Mouse (Mus musculus) liver, adult 2 months (tissue): ENCODE measurements around the gene Gngt1. TPM values are rescaled to one million over a fixed set of nuclear protein-coding genes. Genes with fewer than 3 reads are reported as not detected.

Experiments
- DNase-seq: peaks from one replicate; pipeline ENCODE4 v3.0.0-alpha.2; 2011; ENCODE audit warnings: low read depth, low spot score; ENCODE audit errors: extremely low read depth
- H3K27ac ChIP-seq: fragments of 200-500 bp; replicated peaks from 2 replicates; pipeline ENCODE4 v1.5.1; 2012; ENCODE audit warnings: low read depth, mild to moderate bottlenecking, control low read depth, inconsistent platforms, low read length; ENCODE audit not compliant: insufficient read depth
- H3K27me3 ChIP-seq: fragments of 200-500 bp; 2 replicates; pipeline ENCODE4 v1.6.1; 2012; ENCODE audit warnings: mild to moderate bottlenecking, moderate library complexity, low read length, inconsistent platforms; ENCODE audit not compliant: control insufficient read depth, insufficient read depth
- H3K36me3 ChIP-seq: fragments of 200-500 bp; 2 replicates; pipeline ENCODE4 v1.6.1; 2012; ENCODE audit warnings: low read length, inconsistent platforms; ENCODE audit not compliant: control insufficient read depth, insufficient read depth
- H3K4me1 ChIP-seq: fragments of 200-500 bp; 2 replicates; pipeline ENCODE4 v1.6.1; 2011; ENCODE audit warnings: low read length; ENCODE audit not compliant: control insufficient read depth, insufficient read depth
- H3K4me3 ChIP-seq: fragments of 200-500 bp; 2 replicates; pipeline ENCODE4 v1.5.1; 2011; ENCODE audit warnings: low read depth, mild to moderate bottlenecking, control low read depth, low read length, moderate library complexity; ENCODE audit not compliant: insufficient read depth
- H3K79me2 ChIP-seq: fragments of 200-500 bp; 2 replicates; pipeline ENCODE4 v1.6.1; 2012; ENCODE audit warnings: inconsistent platforms, mild to moderate bottlenecking, low read length, moderate library complexity; ENCODE audit not compliant: control insufficient read depth, insufficient read depth
- H3K9ac ChIP-seq: fragments of 200-500 bp; 2 replicates; pipeline ENCODE4 v1.6.1; 2012; ENCODE audit warnings: low read depth, mild to moderate bottlenecking, control low read depth, inconsistent platforms, low read length
- CTCF ChIP-seq: fragments of 200-500 bp; IDR thresholded peaks from 2 replicates; pipeline ENCODE4 v1.5.1; 2011; ENCODE audit warnings: low read depth, low read length, control low read depth
- POLR2A ChIP-seq: fragments of 200-500 bp; IDR thresholded peaks from 2 replicates; pipeline ENCODE4 v1.6.1; 2011; ENCODE audit warnings: low read length, control low read depth; ENCODE audit not compliant: insufficient read depth; ENCODE audit errors: extremely low read depth
- WGBS: fragments of 180-500 bp; shearing (Covaris S2); methylation state at CpG from one replicate; pipeline ENCODE4 v1.1.7; 2018; 5-methylcytosine and 5-hydroxymethylcytosine counted together
- polyA plus RNA-seq: library from polyadenylated mRNA; depleted of rRNA; stranded (reverse); fragments of >200 nt; gene quantifications from 2 replicates; pipeline ENCODE4 v1.2.3, GENCODE M21; 2012; rRNA removed
- total RNA-seq: library from RNA; depleted of rRNA; stranded (reverse); fragments of >200 nt; gene quantifications from 2 replicates; pipeline ENCODE4 v1.2.3, GENCODE M21; 2014; rRNA removed

Gngt1 gene
- total and polyA plus RNA-seq, 2 experiments = 0.55 TPM; not detected in 1

GRCm38 (mm10) chr6:4008501-4009040 is 15.0 kb downstream of the Gngt1 start:
- DNase-seq = no peak
- Histone ChIP-seq H3K27me3 (no peaks in the 10 kb centered on the region), H3K4me3 (no peak overlapping the region), H3K27ac (no peak overlapping the region), H3K4me1 (0 out of 2 replicates have a peak, but pooled peaks cover 2% of the 10 kb centered on the region), H3K79me2 (no peaks in the 10 kb centered on the region), H3K9ac (no peak overlapping the region), H3K36me3 (no peaks in the 10 kb centered on the region)
- WGBS = 64% methylated on average over 2 of the region's 2 CpGs
- no peak for TF ChIP-seq POLR2A
- TF ChIP-seq CTCF = no peak

- DNase-seq = no peak
- no peaks in the 10 kb centered on the region for H3K27me3 ChIP-seq
- no peaks in the 10 kb centered on the region for H3K79me2 ChIP-seq
- H3K9ac ChIP-seq = no peak overlapping the region
- H3K4me1 ChIP-seq = no peaks in the 10 kb centered on the region
- no peak overlapping the region for H3K4me3 ChIP-seq
- H3K27ac ChIP-seq = no peak overlapping the region
- TF ChIP-seq POLR2A = no peak
- TF ChIP-seq CTCF = no peak
- no peaks in the 10 kb centered on the region for H3K36me3 ChIP-seq
Measured at GRCm38 (mm10) chr6:4009548-4009947, 16.0 kb downstream of the Gngt1 start.

GRCm38 (mm10) chr6:4022645-4023044 is 29.1 kb downstream of the Gngt1 start:
- no peaks in the 10 kb centered on the region for H3K36me3 ChIP-seq
- H3K9ac ChIP-seq = no peak overlapping the region
- H3K79me2 ChIP-seq = no peaks in the 10 kb centered on the region
- no peak for DNase-seq
- no peak overlapping the region for H3K27ac ChIP-seq
- no peak for TF ChIP-seq POLR2A
- TF ChIP-seq CTCF = no peak
- no peaks in the 10 kb centered on the region for H3K27me3 ChIP-seq
- 77% methylated on average over 1 of the region's 1 CpGs for WGBS
- no peak overlapping the region for H3K4me3 ChIP-seq
- H3K4me1 ChIP-seq = no peaks in the 10 kb centered on the region

- Histone ChIP-seq H3K27me3 (no peaks in the 10 kb centered on the region), H3K9ac (no peak overlapping the region), H3K79me2 (no peaks in the 10 kb centered on the region), H3K4me1 (no peaks in the 10 kb centered on the region), H3K36me3 (no peaks in the 10 kb centered on the region), H3K4me3 (no peak overlapping the region), H3K27ac (no peak overlapping the region)
- no peak for TF ChIP-seq POLR2A
- no peak for TF ChIP-seq CTCF
- WGBS = 61% methylated on average over 2 of the region's 2 CpGs
- DNase-seq = no peak
Measured at GRCm38 (mm10) chr6:4026367-4026766, 32.8 kb downstream of the Gngt1 start.

- Histone ChIP-seq H3K27ac (no peak overlapping the region), H3K4me3 (no peak overlapping the region), H3K4me1 (no peaks in the 10 kb centered on the region), H3K79me2 (no peaks in the 10 kb centered on the region), H3K36me3 (no peaks in the 10 kb centered on the region), H3K9ac (no peak overlapping the region), H3K27me3 (no peaks in the 10 kb centered on the region)
- TF ChIP-seq POLR2A (no peak), CTCF (no peak)
- WGBS = 75% methylated on average over 3 of the region's 3 CpGs
- no peak for DNase-seq
Measured at GRCm38 (mm10) chr6:4030956-4031355, 37.4 kb downstream of the Gngt1 start.

- Histone ChIP-seq H3K27ac (no peak overlapping the region), H3K4me1 (no peaks in the 10 kb centered on the region), H3K9ac (no peak overlapping the region), H3K36me3 (no peaks in the 10 kb centered on the region), H3K79me2 (no peaks in the 10 kb centered on the region), H3K4me3 (no peak overlapping the region), H3K27me3 (no peaks in the 10 kb centered on the region)
- DNase-seq = no peak
- TF ChIP-seq POLR2A (no peak), CTCF (no peak)
- 83% methylated on average over 1 of the region's 1 CpGs for WGBS
Measured at GRCm38 (mm10) chr6:4041821-4042220, 48.2 kb downstream of the Gngt1 start.

Other genes starting within 250 kb of the Gngt1 start
- gene Calcr, start 229.1 kb upstream of the Gngt1 start, total RNA-seq = not detected in 2 replicates
- gene Calcr, start 229.1 kb upstream of the Gngt1 start, polyA plus RNA-seq = not detected in 2 replicates
- 253 and 275 TPM in 2 replicates for gene Tfpi2, start 4.9 kb upstream of the Gngt1 start, total RNA-seq
- 69.7 and 90.9 TPM in 2 replicates for gene Tfpi2, start 4.9 kb upstream of the Gngt1 start, polyA plus RNA-seq
- gene Gng11, start 10.1 kb downstream of the Gngt1 start, total RNA-seq = 9.3 and 9.8 TPM in 2 replicates
- 3.1 and 4.6 TPM in 2 replicates for gene Gng11, start 10.1 kb downstream of the Gngt1 start, polyA plus RNA-seq
- 68.9 and 70.5 TPM in 2 replicates for gene Bet1, start 93.2 kb downstream of the Gngt1 start, total RNA-seq
- gene Bet1, start 93.2 kb downstream of the Gngt1 start, polyA plus RNA-seq = 39.2 and 46.5 TPM in 2 replicates